Mouse (Mus musculus): Measurements from ENCODE around the gene Cab39l. TPM values are rescaled to one million over a fixed set of nuclear protein-coding genes. Genes with fewer than 3 reads are reported as not detected.

The Cab39l gene
- polyA plus RNA-seq, 1 experiment from 2014 or later: 40.0 TPM

- H3K9ac ChIP-seq: peak overlapping the region; percentile 55
- no peaks in the 10 kb centered on the region; the same call in 1 of the 2 replicates for H3K27me3 ChIP-seq (replicated peaks)
- H3K4me3 ChIP-seq (replicated peaks): peak overlapping the region; percentile 75
- H3K36me3 ChIP-seq: 0 out of 2 replicates have a peak, but pooled peaks cover 6% of the 10 kb centered on the region
- no peaks in the 10 kb centered on the region for H3K9me3 ChIP-seq
- H3K27ac ChIP-seq: peak overlapping the region; percentile 82
- H3K4me1 ChIP-seq (replicated peaks): peaks cover 13% of the 10 kb centered on the region; the same call in 1 of the 2 replicates
- H3K4me2 ChIP-seq (replicated peaks): peak overlapping the region; percentile 95
- under 1% methylated on average over 51 of the region's 51 CpGs for WGBS
- peak; percentile 60 for ATAC-seq
These were observed 185.1 kb downstream of the Cab39l start for GRCm38 (mm10) chr14:59625806-59626364.

- ATAC-seq: no peak; the same call in 1 of the 2 replicates
- H3K9ac ChIP-seq: peak overlapping the region; percentile 55; the same call in 1 of the 2 replicates
- H3K9me3 ChIP-seq: no peaks in the 10 kb centered on the region
- H3K27ac ChIP-seq: 0 out of 2 replicates have a peak overlapping the region, but pooled peaks have one; percentile 82
- 24% methylated on average over 8 of the region's 8 CpGs for WGBS
- peak overlapping the region; percentile 95 for H3K4me2 ChIP-seq (replicated peaks)
- 0 out of 2 replicates have a peak, but pooled peaks cover 6% of the 10 kb centered on the region for H3K36me3 ChIP-seq
- H3K4me3 ChIP-seq (replicated peaks): peak overlapping the region; percentile 75
- H3K27me3 ChIP-seq (replicated peaks): no peaks in the 10 kb centered on the region; the same call in 1 of the 2 replicates
- peaks cover 13% of the 10 kb centered on the region; the same call in 1 of the 2 replicates for H3K4me1 ChIP-seq (replicated peaks)
These were observed 185.9 kb downstream of the Cab39l start for GRCm38 (mm10) chr14:59626711-59627110.

GRCm38 (mm10) chr14:59627142-59627680 is 186.4 kb downstream of the Cab39l start:
- no peaks in the 10 kb centered on the region; the same call in 1 of the 2 replicates for H3K27me3 ChIP-seq (replicated peaks)
- 29% methylated on average over 9 of the region's 9 CpGs for WGBS
- H3K4me1 ChIP-seq (replicated peaks): peaks cover 13% of the 10 kb centered on the region; the same call in 1 of the 2 replicates
- no peak overlapping the region for H3K9ac ChIP-seq
- no peaks in the 10 kb centered on the region for H3K9me3 ChIP-seq
- peak overlapping the region; percentile 75 for H3K4me3 ChIP-seq (replicated peaks)
- no peak overlapping the region for H3K27ac ChIP-seq
- peak overlapping the region; percentile 95 for H3K4me2 ChIP-seq (replicated peaks)
- 0 out of 2 replicates have a peak, but pooled peaks cover 6% of the 10 kb centered on the region for H3K36me3 ChIP-seq
- ATAC-seq: no peak

GRCm38 (mm10) chr14:59627823-59628222 is 187.1 kb downstream of the Cab39l start:
- ATAC-seq: no peak
- Histone ChIP-seq H3K9me3 (no peaks in the 10 kb centered on the region), H3K27ac (no peak overlapping the region), H3K27me3 (replicated peaks) (no peaks in the 10 kb centered on the region), H3K4me2 (replicated peaks) (peak overlapping the region; percentile 95), H3K36me3 (0 out of 2 replicates have a peak, but pooled peaks cover 6% of the 10 kb centered on the region), H3K9ac (no peak overlapping the region), H3K4me1 (replicated peaks) (peaks cover 13% of the 10 kb centered on the region; the same call in 1 of the 2 replicates), H3K4me3 (replicated peaks) (peak overlapping the region; percentile 75)
- 23% methylated on average over 7 of the region's 7 CpGs for WGBS

- Histone ChIP-seq H3K4me2 (replicated peaks) (no peak overlapping the region), H3K36me3 (0 out of 2 replicates have a peak, but pooled peaks cover 6% of the 10 kb centered on the region), H3K27me3 (replicated peaks) (no peaks in the 10 kb centered on the region), H3K4me3 (replicated peaks) (no peak overlapping the region), H3K9ac (no peak overlapping the region), H3K27ac (no peak overlapping the region), H3K9me3 (no peaks in the 10 kb centered on the region), H3K4me1 (replicated peaks) (peaks cover 13% of the 10 kb centered on the region; the same call in 1 of the 2 replicates)
- ATAC-seq: no peak
- 93% methylated on average over 15 of the region's 15 CpGs for WGBS
These were observed 188.5 kb downstream of the Cab39l start for GRCm38 (mm10) chr14:59629308-59629707.

GRCm38 (mm10) chr14:59630096-59630495 is 189.3 kb downstream of the Cab39l start:
- WGBS: 94% methylated on average over 9 of the region's 9 CpGs
- Histone ChIP-seq H3K4me3 (replicated peaks) (no peak overlapping the region), H3K4me2 (replicated peaks) (no peak overlapping the region), H3K27ac (no peak overlapping the region), H3K36me3 (0 out of 2 replicates have a peak, but pooled peaks cover 6% of the 10 kb centered on the region), H3K4me1 (replicated peaks) (peaks cover 13% of the 10 kb centered on the region; the same call in 1 of the 2 replicates), H3K27me3 (replicated peaks) (no peaks in the 10 kb centered on the region), H3K9ac (no peak overlapping the region), H3K9me3 (no peaks in the 10 kb centered on the region)
- ATAC-seq: no peak

- Histone ChIP-seq H3K9me3 (no peaks in the 10 kb centered on the region), H3K36me3 (0 out of 2 replicates have a peak, but pooled peaks cover 6% of the 10 kb centered on the region), H3K9ac (no peak overlapping the region), H3K4me3 (replicated peaks) (no peak overlapping the region), H3K27ac (no peak overlapping the region), H3K4me1 (replicated peaks) (peaks cover 4% of the 10 kb centered on the region; the same call in 1 of the 2 replicates), H3K27me3 (replicated peaks) (no peaks in the 10 kb centered on the region), H3K4me2 (replicated peaks) (no peak overlapping the region)
- 91% methylated on average over 6 of the region's 6 CpGs for WGBS
- no peak for ATAC-seq
These were observed 191.3 kb downstream of the Cab39l start for GRCm38 (mm10) chr14:59632067-59632466.

GRCm38 (mm10) chr14:59633295-59633898 is 192.6 kb downstream of the Cab39l start:
- 82% methylated on average over 5 of the region's 5 CpGs for WGBS
- Histone ChIP-seq H3K4me3 (replicated peaks) (no peak overlapping the region), H3K4me2 (replicated peaks) (no peak overlapping the region), H3K9me3 (no peaks in the 10 kb centered on the region), H3K36me3 (0 out of 2 replicates have a peak, but pooled peaks cover 6% of the 10 kb centered on the region), H3K27me3 (replicated peaks) (no peaks in the 10 kb centered on the region), H3K9ac (no peak overlapping the region), H3K27ac (no peak overlapping the region), H3K4me1 (replicated peaks) (no peaks in the 10 kb centered on the region)
- no peak for ATAC-seq

GRCm38 (mm10) chr14:59633988-59634387 is 193.2 kb downstream of the Cab39l start:
- H3K36me3 ChIP-seq: 0 out of 2 replicates have a peak, but pooled peaks cover 6% of the 10 kb centered on the region
- H3K4me1 ChIP-seq (replicated peaks): no peaks in the 10 kb centered on the region
- WGBS: 81% methylated on average over 9 of the region's 9 CpGs
- no peak overlapping the region for H3K4me3 ChIP-seq (replicated peaks)
- H3K27ac ChIP-seq: no peak overlapping the region
- no peak overlapping the region for H3K4me2 ChIP-seq (replicated peaks)
- no peak overlapping the region for H3K9ac ChIP-seq
- H3K27me3 ChIP-seq (replicated peaks): no peaks in the 10 kb centered on the region
- H3K9me3 ChIP-seq: no peaks in the 10 kb centered on the region
- no peak for ATAC-seq

Other genes with a start within 250 kb of the Cab39l start
- 51.8 and 54.0 TPM in 2 replicates for gene Rcbtb1, start 239.8 kb upstream of the Cab39l start, polyA plus RNA-seq (2015; fragmentation: Nextera tagmentation; extraction: Ambion mirVana)
- not detected in 2 replicates for gene Gm6904, start 180.8 kb upstream of the Cab39l start, polyA plus RNA-seq (2015; fragmentation: Nextera tagmentation; extraction: Ambion mirVana)
- gene Phf11a, start 143.4 kb upstream of the Cab39l start, polyA plus RNA-seq (2015; fragmentation: Nextera tagmentation; extraction: Ambion mirVana): 0.10 and 0.27 TPM in 2 replicates
- 0.82 and 0.92 TPM in 2 replicates for gene Phf11b, start 99.6 kb upstream of the Cab39l start, polyA plus RNA-seq (2015; fragmentation: Nextera tagmentation; extraction: Ambion mirVana)
- gene Phf11d, start 75.5 kb upstream of the Cab39l start, polyA plus RNA-seq (2015; fragmentation: Nextera tagmentation; extraction: Ambion mirVana): 2.0 and 3.0 TPM in 2 replicates
- 0.40 and 0.44 TPM in 2 replicates for gene Phf11c, start 45.6 kb upstream of the Cab39l start, polyA plus RNA-seq (2015; fragmentation: Nextera tagmentation; extraction: Ambion mirVana)
- gene Setdb2, start 88 bp upstream of the Cab39l start, polyA plus RNA-seq (2015; fragmentation: Nextera tagmentation; extraction: Ambion mirVana): 8.4 and 9.6 TPM in 2 replicates
- gene Cdadc1, start 157.0 kb downstream of the Cab39l start, polyA plus RNA-seq (2015; fragmentation: Nextera tagmentation; extraction: Ambion mirVana): 31.0 and 31.4 TPM in 2 replicates
- gene Shisa2, start 184.3 kb downstream of the Cab39l start, polyA plus RNA-seq (2015; fragmentation: Nextera tagmentation; extraction: Ambion mirVana): 9.7 and 10.6 TPM in 2 replicates

All from intestine, embryonic 15.5 days (tissue).